Mouse (Mus musculus): ENCODE results near the gene Vps4a.

Vps4a gene

DNA sequence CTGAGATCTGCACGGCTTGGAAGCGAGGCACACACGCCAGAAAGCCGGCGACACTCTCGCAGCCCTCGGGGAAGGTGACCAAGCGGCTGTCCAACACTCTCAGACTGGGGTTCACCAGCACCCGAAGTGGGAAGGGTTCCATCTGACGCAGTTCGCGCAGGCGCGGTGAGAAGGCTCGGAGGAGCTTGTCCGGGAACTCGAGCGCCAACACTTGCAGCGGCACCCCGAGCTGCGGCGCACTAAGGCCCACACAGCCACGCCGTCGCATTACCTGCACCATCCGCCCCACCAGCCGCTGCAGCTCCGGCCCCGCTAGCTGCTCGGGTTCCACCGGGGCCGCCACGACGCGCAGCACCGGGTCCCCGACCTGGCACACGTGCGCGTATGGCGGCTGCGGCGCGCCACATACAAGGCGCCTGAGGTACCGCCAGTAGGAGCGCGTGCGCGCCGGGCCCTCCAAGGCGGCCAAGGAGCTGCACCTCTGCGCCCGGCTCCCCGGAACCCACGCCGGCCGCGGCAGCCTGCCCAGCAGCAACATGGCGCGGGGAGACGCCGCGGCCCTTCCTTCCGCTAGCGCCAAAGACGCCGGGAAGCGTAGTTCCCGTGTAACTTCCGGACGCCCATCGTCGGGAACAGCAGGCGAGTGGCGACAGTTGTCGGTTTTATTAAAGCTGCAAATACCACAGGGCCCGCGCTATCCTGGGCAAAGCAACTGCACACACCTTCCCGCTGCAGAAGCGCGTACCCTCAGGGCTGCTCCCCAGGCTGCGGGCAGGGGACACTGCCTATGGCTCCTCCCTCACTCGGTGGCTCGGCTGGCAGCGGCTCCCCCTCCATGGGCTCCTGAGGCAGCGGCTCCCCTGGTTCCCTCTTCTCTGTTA is 17.3 kb downstream of the Vps4a start, which contains the start of gene Pdf:
Gene Pdf (minus strand): TSS at position 554 of the 881 bp plus-strand sequence.
- DNase-seq (ENCODE audit: low spot score in 2 of 2), result peak; percentile 57 to 72

DNA sequence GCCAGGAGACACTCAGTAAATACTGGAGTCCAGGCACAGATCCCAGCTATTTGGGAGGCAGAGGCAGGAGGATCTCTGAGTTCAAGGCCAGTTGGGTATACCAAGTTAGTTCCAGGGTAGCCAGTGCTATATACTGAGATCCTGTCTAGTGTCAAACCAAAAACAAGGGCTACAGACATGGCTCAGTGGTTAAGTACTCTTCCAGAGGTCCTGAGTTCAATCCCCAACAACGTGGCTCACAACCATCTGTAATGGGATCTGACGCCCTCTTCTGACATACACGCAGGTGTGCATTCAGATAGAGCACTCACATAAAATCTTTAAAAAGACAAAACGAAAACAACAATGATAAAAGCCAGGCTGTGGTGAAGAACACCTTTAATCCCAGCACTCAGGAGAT is 18.5 kb downstream of the Vps4a start:
- no peak for DNase-seq (ENCODE audit: low spot score in 2 of 2)

DNA sequence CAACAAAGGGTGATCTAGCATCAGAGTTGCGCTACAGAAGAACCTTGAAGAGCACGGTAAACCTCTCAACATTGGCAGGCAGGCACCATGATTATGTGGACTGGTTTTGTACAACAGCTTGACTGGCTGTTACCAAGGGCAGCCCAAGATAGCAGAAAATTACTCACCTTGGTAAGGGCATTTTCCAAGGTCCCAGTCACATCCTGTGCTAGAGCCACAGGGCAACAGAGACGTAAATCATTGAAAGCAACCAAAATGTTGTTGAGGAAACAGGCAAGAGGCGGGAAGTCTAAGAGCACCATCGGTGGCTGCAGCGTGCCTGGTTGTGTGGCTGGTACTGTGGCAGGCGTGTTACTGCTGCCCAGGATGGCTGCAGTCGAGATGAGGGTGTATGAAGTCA is 21.0 kb downstream of the Vps4a start:
- DNase-seq (ENCODE audit: low spot score in 2 of 2), result peak in 1 of 2 experiments; percentile 31

DNA sequence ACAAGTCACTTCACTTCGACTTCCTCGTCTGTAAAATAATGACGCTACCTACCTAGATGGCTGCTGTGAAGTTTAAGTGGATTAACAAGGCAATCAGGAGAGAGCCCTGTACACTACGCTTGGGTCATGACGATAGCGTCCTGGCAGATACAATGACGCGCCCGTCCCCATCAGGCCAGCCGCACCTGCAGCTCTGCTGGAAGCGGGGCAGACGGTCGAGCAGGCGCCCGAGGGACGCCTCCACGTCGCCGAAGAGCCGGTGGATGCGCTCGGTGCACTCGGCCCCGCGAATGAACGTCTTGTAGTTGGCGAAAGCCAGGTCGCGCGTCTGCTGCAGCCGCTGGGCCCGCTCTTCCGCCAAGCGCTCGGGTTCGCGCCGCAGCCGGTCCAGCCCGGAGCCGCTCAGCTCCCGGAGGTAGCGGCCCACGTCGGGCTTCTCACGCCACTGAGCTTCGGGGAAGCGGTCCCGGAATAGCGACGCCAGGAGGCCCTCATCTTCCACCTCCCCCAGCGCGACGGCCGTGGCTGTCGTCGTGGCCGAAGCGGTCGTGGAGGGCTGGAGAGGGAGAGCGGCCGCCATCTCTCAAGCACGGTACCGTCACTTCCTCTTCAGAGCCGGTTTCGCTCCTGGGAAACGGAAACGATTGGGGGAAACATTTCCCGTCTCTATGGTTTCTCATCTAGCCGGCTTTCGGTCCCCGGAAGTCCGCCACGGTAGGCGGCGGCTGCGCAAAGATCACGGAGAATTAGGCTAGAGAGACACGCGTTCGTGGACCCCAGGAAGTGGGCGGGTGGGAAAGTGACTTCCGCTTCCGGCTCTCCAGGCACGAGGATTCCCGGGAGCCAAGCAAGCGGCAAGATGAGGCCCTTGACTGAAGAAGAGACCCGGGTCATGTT is 25.3 kb downstream of the Vps4a start, which contains the start of the genes Cog8 and Nip7:
Gene Cog8 (minus strand): TSS at position 614 of the 897 bp plus-strand sequence.
Gene Nip7 (plus strand): TSS at position 802 of the 897 bp plus-strand sequence.
- DNase-seq (ENCODE audit: low spot score in 2 of 2), result peak; percentile 94 to 96

- DNase-seq (ENCODE audit: low spot score in 2 of 2), result no peak
Observed at GRCm38 (mm10) chr8:107056973-107057369, 25.9 kb downstream of the Vps4a start.

DNA sequence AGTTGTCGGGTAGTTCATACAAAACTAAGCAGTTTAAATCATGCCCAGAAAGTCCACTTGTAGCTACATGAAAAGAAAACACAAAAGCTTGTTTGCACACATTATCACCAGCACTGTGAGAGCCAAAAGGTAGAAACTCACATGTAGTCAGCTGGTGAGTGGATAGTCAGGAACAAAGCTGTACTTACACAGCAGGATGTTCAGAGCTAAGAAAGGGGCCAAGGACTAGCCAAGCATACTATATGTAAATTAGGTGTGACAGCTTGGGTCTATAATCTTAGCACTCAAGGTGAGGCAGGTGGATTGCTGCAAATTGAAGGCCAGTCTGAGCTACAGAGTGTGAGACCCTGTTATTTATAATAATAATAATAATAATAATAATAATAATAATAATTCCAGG is 31.6 kb downstream of the Vps4a start:
- DNase-seq (ENCODE audit: low spot score in 2 of 2), result no peak

DNA sequence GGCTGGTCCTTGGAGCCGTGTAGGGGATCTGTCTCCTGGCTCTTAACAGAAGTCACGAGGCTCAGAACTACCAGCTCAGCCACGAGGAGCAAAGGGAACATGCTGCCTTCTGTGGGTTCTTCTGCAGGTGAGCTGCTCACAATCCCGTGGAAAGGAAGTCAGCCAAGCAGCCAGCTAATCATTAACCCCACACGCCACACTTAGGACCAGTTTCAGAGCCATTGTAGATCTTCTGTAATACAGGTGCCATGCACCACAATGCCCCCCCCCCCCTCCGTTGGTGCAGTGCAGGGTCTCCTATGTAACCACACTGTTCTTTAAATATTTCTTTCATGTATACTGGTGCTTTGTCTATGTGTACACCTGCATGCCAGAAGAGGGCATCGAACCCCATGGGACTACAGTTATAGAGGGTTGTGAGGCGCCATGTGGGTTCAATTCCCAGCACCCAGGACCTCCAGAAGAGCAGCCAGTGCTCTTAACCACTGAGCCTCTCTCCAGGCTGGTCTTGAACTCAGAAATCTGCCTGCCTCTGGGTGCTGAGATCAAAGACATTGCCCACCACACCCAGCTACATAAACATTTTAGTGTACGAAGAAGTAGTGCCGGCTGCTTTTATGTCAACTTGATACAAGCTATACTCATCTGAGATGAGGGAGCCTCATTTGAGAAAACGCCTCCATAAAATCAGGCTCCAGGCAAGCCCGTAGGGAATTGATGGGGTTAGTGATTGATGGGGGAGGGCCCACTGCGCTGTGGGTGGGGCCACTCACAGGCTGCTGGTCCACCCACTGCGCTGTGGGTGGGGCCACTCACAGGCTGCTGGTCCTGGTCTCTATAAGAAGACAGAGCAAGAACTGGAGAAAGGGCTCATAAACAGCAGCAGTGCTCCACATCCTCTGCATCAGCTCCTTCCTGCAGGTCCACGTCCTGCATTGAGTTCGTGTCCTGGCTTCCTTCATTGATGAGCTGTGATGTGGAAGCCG is 34.8 kb downstream of the Vps4a start, which contains the start of gene Tmed6:
Gene Tmed6 (minus strand): TSS at position 134 of the 986 bp plus-strand sequence.
- DNase-seq (ENCODE audit: low spot score in 2 of 2), result peak in 1 of 2 experiments; percentile 37

DNA sequence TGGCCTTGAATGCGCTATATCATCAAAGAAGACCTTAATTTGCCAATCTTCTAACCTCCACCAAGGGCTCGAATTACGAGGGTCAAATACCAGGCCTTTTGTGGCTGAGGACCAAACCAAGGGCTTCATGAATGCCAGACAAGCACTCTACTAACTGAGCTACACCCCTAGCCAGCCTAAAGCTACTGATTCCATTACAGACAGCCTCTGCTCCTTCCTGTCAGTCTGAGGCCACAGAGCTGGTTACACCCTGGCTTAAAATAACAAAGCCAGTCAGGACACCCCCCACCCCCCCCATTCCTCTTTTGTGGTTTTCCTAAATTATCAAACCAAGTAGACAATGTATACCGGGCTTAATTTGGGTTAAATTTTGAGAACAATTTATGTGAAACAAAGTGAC is 42.7 kb downstream of the Vps4a start:
- no peak for DNase-seq (ENCODE audit: low spot score in 2 of 2)

DNA sequence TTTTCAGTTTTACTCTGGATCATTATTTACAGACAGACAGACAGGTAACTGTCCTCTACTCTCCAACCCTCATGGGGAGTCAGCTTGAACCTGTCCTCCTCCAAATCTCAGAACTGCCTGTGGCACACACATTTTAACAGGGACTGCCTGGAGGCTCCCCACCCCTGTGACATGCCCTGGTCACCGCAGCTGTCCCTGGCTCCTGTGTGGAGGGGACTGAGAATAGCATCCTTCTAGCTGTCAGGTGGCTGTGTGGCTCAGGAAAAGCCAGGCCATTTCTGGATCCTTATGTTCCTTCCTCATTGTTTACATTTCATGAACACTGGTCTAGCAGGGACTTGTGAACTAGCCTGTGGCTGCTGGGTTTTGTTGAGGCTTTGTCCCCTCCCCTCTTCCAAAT is 43.1 kb downstream of the Vps4a start:
- DNase-seq (ENCODE audit: low spot score in 2 of 2), result no peak

GRCm38 (mm10) chr8:107076239-107076888 is 45.3 kb downstream of the Vps4a start:
- no peak for DNase-seq (ENCODE audit: low spot score in 2 of 2)

GRCm38 (mm10) chr8:107085358-107085757 is 54.3 kb downstream of the Vps4a start:
- peak in 1 of 2 experiments; percentile 25 for DNase-seq (ENCODE audit: low spot score in 2 of 2)

GRCm38 (mm10) chr8:107086018-107086417 is 55.0 kb downstream of the Vps4a start:
- no peak for DNase-seq (ENCODE audit: low spot score in 2 of 2)

GRCm38 (mm10) chr8:107088526-107089063 is 57.6 kb downstream of the Vps4a start:
- DNase-seq (ENCODE audit: low spot score in 2 of 2), result no peak

- DNase-seq (ENCODE audit: low spot score in 2 of 2), result no peak
Observed at GRCm38 (mm10) chr8:107090531-107090930, 59.5 kb downstream of the Vps4a start.

Data from natural killer cell, adult 2 months (primary cell).